Mouse (Mus musculus): ENCODE results near the gene Gm28042. TPM values are rescaled to one million over a fixed set of nuclear protein-coding genes. Genes with fewer than 3 reads are reported as not detected.

Gene Gm28042
- polyA plus RNA-seq, 1 experiment from 2014 or later = 2.4 TPM

DNA sequence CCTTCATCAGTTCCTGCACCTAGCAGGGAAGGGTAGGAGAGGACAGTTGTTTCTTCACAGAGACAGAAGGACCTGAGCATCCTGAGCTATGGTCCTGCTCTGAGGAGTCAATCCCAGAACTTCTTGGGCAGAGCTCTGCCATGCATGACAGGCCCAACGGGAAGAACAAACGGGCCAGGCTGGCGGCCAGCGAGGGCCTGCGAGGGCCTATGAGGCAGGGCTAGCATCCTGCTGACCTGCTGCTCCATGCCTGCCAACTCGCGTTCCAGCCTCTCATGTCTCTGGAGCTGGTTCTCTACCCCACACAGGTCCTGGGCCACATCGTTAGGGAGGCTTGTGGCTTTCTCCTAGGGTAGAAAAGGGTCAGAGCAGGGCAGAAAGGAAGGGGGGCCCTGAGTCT, 35.0 kb downstream of the Gm28042 start:
- Histone ChIP-seq H3K4me3 (replicated peaks; ENCODE audit: low read length) (no peak overlapping the region), H3K4me1 (ENCODE audit: control insufficient read depth, insufficient read depth, low read length) (no peaks in the 10 kb centered on the region), H3K9me3 (replicated peaks; ENCODE audit: control insufficient read depth, low read length) (no peaks in the 10 kb centered on the region), H3K27ac (ENCODE audit: low read length) (no peak overlapping the region), H3K27me3 (ENCODE audit: control insufficient read depth, insufficient read depth, low read length) (no peaks in the 10 kb centered on the region), H3K36me3 (ENCODE audit: control insufficient read depth, insufficient read depth, low read length) (no peaks in the 10 kb centered on the region), H3K4me2 (ENCODE audit: low read depth, low read length) (no peak overlapping the region), H3K9ac (ENCODE audit: low read length) (no peak overlapping the region)
- ATAC-seq (ENCODE audit: insufficient read depth, low FRiP score) = no peak
- 82% methylated on average over 8 of the region's 8 CpGs for WGBS

- ATAC-seq (ENCODE audit: insufficient read depth, low FRiP score) = no peak
- Histone ChIP-seq H3K27me3 (ENCODE audit: control insufficient read depth, insufficient read depth, low read length) (no peaks in the 10 kb centered on the region), H3K9ac (ENCODE audit: low read length) (no peak overlapping the region), H3K36me3 (ENCODE audit: control insufficient read depth, insufficient read depth, low read length) (no peaks in the 10 kb centered on the region), H3K27ac (ENCODE audit: low read length) (no peak overlapping the region), H3K4me3 (replicated peaks; ENCODE audit: low read length) (no peak overlapping the region), H3K9me3 (replicated peaks; ENCODE audit: control insufficient read depth, low read length) (no peaks in the 10 kb centered on the region), H3K4me2 (ENCODE audit: low read depth, low read length) (no peak overlapping the region), H3K4me1 (ENCODE audit: control insufficient read depth, insufficient read depth, low read length) (no peaks in the 10 kb centered on the region)
- WGBS = 77% methylated on average over 6 of the region's 6 CpGs
Observed at GRCm38 (mm10) chr2:120064639-120065038, 37.3 kb downstream of the Gm28042 start.

- no peaks in the 10 kb centered on the region for H3K27me3 ChIP-seq (ENCODE audit: control insufficient read depth, insufficient read depth, low read length)
- H3K9me3 ChIP-seq (replicated peaks; ENCODE audit: control insufficient read depth, low read length) = no peaks in the 10 kb centered on the region
- H3K4me2 ChIP-seq (ENCODE audit: low read depth, low read length) = no peak overlapping the region
- no peaks in the 10 kb centered on the region for H3K36me3 ChIP-seq (ENCODE audit: control insufficient read depth, insufficient read depth, low read length)
- ATAC-seq (ENCODE audit: insufficient read depth, low FRiP score) = no peak
- 89% methylated on average over 10 of the region's 10 CpGs for WGBS
- H3K9ac ChIP-seq (ENCODE audit: low read length) = no peak overlapping the region
- H3K27ac ChIP-seq (ENCODE audit: low read length) = no peak overlapping the region
- no peaks in the 10 kb centered on the region for H3K4me1 ChIP-seq (ENCODE audit: control insufficient read depth, insufficient read depth, low read length)
- no peak overlapping the region for H3K4me3 ChIP-seq (replicated peaks; ENCODE audit: low read length)
Observed at GRCm38 (mm10) chr2:120065243-120065642, 38.0 kb downstream of the Gm28042 start.

- H3K9ac ChIP-seq (ENCODE audit: low read length) = no peak overlapping the region
- no peaks in the 10 kb centered on the region for H3K27me3 ChIP-seq (ENCODE audit: control insufficient read depth, insufficient read depth, low read length)
- 68% methylated on average over 3 of the region's 3 CpGs for WGBS
- no peak for ATAC-seq (ENCODE audit: insufficient read depth, low FRiP score)
- H3K36me3 ChIP-seq (ENCODE audit: control insufficient read depth, insufficient read depth, low read length) = no peaks in the 10 kb centered on the region
- H3K4me1 ChIP-seq (ENCODE audit: control insufficient read depth, insufficient read depth, low read length) = no peaks in the 10 kb centered on the region
- H3K9me3 ChIP-seq (replicated peaks; ENCODE audit: control insufficient read depth, low read length) = no peaks in the 10 kb centered on the region
- H3K4me3 ChIP-seq (replicated peaks; ENCODE audit: low read length) = no peak overlapping the region
- no peak overlapping the region for H3K27ac ChIP-seq (ENCODE audit: low read length)
- no peak overlapping the region for H3K4me2 ChIP-seq (ENCODE audit: low read depth, low read length)
Observed at GRCm38 (mm10) chr2:120066224-120066623, 38.9 kb downstream of the Gm28042 start.

DNA sequence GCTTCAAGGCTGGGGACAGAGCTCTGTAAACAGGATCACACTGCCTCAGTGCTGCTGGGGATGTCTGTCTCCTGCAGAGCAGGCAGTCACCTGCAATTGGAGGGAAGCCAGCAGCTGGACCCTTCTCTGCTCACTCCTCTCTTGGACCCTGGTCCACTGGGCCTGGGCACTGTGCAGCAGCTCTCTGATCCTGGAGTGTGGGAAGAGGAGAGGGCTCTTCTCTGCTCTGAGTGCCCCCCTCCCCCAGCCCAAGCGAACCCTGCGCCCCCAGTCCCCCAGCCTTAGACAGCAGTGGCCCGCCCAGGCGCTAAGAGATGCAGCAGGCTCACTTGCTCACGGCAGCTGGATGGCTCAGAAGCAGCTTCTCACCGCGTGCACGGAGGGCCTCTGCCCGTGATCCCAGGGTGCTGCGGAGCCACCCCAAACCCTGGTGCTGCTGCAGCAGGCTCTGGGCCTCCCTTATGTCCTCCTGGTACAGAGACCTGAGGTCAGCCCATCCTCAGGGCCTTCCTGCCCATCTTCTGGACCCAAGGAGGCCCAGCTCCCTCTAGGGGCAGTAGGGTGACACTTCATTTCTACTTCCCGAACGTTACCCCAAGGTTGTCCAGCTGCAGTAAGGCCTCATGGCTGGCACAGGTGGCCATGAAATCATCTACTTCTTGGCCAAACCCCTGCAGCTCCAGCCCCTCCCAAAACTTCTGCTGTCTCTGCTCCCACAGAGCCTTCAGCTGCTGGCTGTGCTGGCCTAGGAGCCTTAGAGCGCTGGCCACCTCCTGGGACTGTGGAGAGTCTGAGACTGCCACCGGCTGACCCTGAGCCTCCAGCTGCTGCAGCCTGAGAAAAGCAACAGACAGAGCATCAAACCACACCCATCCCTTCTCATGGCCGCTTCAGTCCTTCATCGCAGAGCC, 41.5 kb downstream of the Gm28042 start:
- no peaks in the 10 kb centered on the region for H3K9me3 ChIP-seq (replicated peaks; ENCODE audit: control insufficient read depth, low read length)
- H3K27me3 ChIP-seq (ENCODE audit: control insufficient read depth, insufficient read depth, low read length) = no peaks in the 10 kb centered on the region
- 0 out of 2 replicates have a peak overlapping the region, but pooled peaks have one; percentile 25 for H3K9ac ChIP-seq (ENCODE audit: low read length)
- no peak overlapping the region for H3K27ac ChIP-seq (ENCODE audit: low read length)
- 40% methylated on average over 16 of the region's 16 CpGs for WGBS
- no peaks in the 10 kb centered on the region for H3K36me3 ChIP-seq (ENCODE audit: control insufficient read depth, insufficient read depth, low read length)
- H3K4me3 ChIP-seq (replicated peaks; ENCODE audit: low read length) = no peak overlapping the region
- H3K4me2 ChIP-seq (ENCODE audit: low read depth, low read length) = no peak overlapping the region
- ATAC-seq (ENCODE audit: insufficient read depth, low FRiP score) = peak; percentile 31; the same call in 1 of the 2 replicates
- no peaks in the 10 kb centered on the region for H3K4me1 ChIP-seq (ENCODE audit: control insufficient read depth, insufficient read depth, low read length)

DNA sequence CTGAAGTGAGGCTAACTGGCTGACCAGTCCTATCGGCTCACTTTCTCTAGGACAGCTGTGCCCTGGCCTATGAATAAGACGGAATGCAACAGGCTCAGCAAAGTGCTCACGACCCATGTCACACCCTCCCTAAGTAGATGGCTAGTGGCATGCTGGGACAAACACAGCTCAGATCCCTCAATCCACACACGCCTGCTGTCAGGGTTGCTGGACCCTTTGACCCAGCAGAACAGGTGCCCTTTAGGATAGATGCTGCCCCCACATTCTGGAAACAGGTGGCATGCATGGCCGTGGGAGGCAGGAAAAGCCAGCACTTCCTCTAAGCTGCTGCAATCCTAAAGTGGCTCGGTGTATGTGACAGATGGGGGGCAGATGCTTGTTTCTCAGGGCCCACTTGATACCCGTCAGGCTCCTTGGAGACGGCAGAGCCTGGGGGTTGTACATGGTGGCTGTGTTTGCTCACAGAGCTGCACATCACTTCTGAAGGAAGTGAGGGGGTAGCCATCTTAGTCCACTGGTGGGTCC, 42.2 kb downstream of the Gm28042 start:
- no peak overlapping the region for H3K4me3 ChIP-seq (replicated peaks; ENCODE audit: low read length)
- no peak overlapping the region for H3K27ac ChIP-seq (ENCODE audit: low read length)
- no peaks in the 10 kb centered on the region for H3K36me3 ChIP-seq (ENCODE audit: control insufficient read depth, insufficient read depth, low read length)
- ATAC-seq (ENCODE audit: insufficient read depth, low FRiP score) = no peak
- H3K27me3 ChIP-seq (ENCODE audit: control insufficient read depth, insufficient read depth, low read length) = no peaks in the 10 kb centered on the region
- no peaks in the 10 kb centered on the region for H3K9me3 ChIP-seq (replicated peaks; ENCODE audit: control insufficient read depth, low read length)
- H3K9ac ChIP-seq (ENCODE audit: low read length) = no peak overlapping the region
- no peak overlapping the region for H3K4me2 ChIP-seq (ENCODE audit: low read depth, low read length)
- WGBS = 68% methylated on average over 8 of the region's 8 CpGs
- H3K4me1 ChIP-seq (ENCODE audit: control insufficient read depth, insufficient read depth, low read length) = no peaks in the 10 kb centered on the region

DNA sequence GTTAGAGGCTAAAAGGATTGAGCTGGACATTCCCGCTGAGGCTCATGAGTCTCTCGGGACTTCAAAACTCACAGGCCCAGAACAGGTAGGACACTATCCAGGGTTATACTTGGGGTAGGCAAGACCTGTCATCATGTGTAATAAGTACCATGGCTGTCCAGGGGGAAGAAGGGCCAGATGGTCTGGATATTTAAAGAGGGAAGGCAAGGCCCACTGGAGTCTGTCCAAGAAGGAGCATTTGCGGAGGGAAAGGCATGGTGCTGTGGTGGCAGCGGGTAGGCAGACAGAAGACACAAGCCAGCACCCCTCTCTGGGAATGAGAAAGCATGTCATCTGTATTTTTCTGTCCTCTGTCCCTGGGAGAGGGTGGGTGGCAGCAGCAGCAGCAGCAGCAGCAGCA, 46.8 kb downstream of the Gm28042 start:
- no peaks in the 10 kb centered on the region for H3K9me3 ChIP-seq (replicated peaks; ENCODE audit: control insufficient read depth, low read length)
- H3K4me3 ChIP-seq (replicated peaks; ENCODE audit: low read length) = no peak overlapping the region
- H3K4me1 ChIP-seq (ENCODE audit: control insufficient read depth, insufficient read depth, low read length) = peaks cover 3% of the 10 kb centered on the region; the same call in 1 of the 2 replicates
- 80% methylated on average over 4 of the region's 4 CpGs for WGBS
- H3K9ac ChIP-seq (ENCODE audit: low read length) = no peak overlapping the region
- no peak for ATAC-seq (ENCODE audit: insufficient read depth, low FRiP score)
- H3K36me3 ChIP-seq (ENCODE audit: control insufficient read depth, insufficient read depth, low read length) = no peaks in the 10 kb centered on the region
- no peak overlapping the region for H3K27ac ChIP-seq (ENCODE audit: low read length)
- no peak overlapping the region for H3K4me2 ChIP-seq (ENCODE audit: low read depth, low read length)
- H3K27me3 ChIP-seq (ENCODE audit: control insufficient read depth, insufficient read depth, low read length) = peaks cover 10% of the 10 kb centered on the region; the same call in 1 of the 2 replicates

- peak overlapping the region; percentile 42 for H3K4me3 ChIP-seq (replicated peaks; ENCODE audit: low read length)
- WGBS = 2% methylated on average over 36 of the region's 36 CpGs
- H3K4me1 ChIP-seq (ENCODE audit: control insufficient read depth, insufficient read depth, low read length) = peaks cover 3% of the 10 kb centered on the region; the same call in 1 of the 2 replicates
- H3K9me3 ChIP-seq (replicated peaks; ENCODE audit: control insufficient read depth, low read length) = no peaks in the 10 kb centered on the region
- H3K36me3 ChIP-seq (ENCODE audit: control insufficient read depth, insufficient read depth, low read length) = no peaks in the 10 kb centered on the region
- H3K4me2 ChIP-seq (ENCODE audit: low read depth, low read length) = peak overlapping the region; percentile 72
- peaks cover 10% of the 10 kb centered on the region; the same call in 1 of the 2 replicates for H3K27me3 ChIP-seq (ENCODE audit: control insufficient read depth, insufficient read depth, low read length)
- peak overlapping the region; percentile 61 for H3K9ac ChIP-seq (ENCODE audit: low read length)
- no peak overlapping the region for H3K27ac ChIP-seq (ENCODE audit: low read length)
- peak; percentile 63; the same call in 1 of the 2 replicates for ATAC-seq (ENCODE audit: insufficient read depth, low FRiP score)
Observed at GRCm38 (mm10) chr2:120076076-120076705, 48.9 kb downstream of the Gm28042 start.

GRCm38 (mm10) chr2:120082416-120082815, 55.1 kb downstream of the Gm28042 start:
- 73% methylated on average over 2 of the region's 2 CpGs for whole genome bisulfite sequencing
- peaks cover 7% of the 10 kb centered on the region; the same call in 1 of the 2 replicates for H3K4me1 ChIP-seq (ENCODE audit: control insufficient read depth, insufficient read depth, low read length)
- H3K4me3 ChIP-seq (replicated peaks; ENCODE audit: low read length) = no peak overlapping the region
- no peak overlapping the region for H3K9ac ChIP-seq (ENCODE audit: low read length)
- no peak overlapping the region for H3K27ac ChIP-seq (ENCODE audit: low read length)
- H3K27me3 ChIP-seq (ENCODE audit: control insufficient read depth, insufficient read depth, low read length) = peaks cover 1% of the 10 kb centered on the region; the same call in 1 of the 2 replicates
- no peak overlapping the region for H3K4me2 ChIP-seq (ENCODE audit: low read depth, low read length)
- ATAC-seq (ENCODE audit: insufficient read depth, low FRiP score) = no peak
- no peaks in the 10 kb centered on the region; the same call in 1 of the 2 replicates for H3K9me3 ChIP-seq (replicated peaks; ENCODE audit: control insufficient read depth, low read length)
- no peaks in the 10 kb centered on the region for H3K36me3 ChIP-seq (ENCODE audit: control insufficient read depth, insufficient read depth, low read length)
